Comparison of ENCODE assay signal across 9 mouse cellular contexts in the genomic region with DNA sequence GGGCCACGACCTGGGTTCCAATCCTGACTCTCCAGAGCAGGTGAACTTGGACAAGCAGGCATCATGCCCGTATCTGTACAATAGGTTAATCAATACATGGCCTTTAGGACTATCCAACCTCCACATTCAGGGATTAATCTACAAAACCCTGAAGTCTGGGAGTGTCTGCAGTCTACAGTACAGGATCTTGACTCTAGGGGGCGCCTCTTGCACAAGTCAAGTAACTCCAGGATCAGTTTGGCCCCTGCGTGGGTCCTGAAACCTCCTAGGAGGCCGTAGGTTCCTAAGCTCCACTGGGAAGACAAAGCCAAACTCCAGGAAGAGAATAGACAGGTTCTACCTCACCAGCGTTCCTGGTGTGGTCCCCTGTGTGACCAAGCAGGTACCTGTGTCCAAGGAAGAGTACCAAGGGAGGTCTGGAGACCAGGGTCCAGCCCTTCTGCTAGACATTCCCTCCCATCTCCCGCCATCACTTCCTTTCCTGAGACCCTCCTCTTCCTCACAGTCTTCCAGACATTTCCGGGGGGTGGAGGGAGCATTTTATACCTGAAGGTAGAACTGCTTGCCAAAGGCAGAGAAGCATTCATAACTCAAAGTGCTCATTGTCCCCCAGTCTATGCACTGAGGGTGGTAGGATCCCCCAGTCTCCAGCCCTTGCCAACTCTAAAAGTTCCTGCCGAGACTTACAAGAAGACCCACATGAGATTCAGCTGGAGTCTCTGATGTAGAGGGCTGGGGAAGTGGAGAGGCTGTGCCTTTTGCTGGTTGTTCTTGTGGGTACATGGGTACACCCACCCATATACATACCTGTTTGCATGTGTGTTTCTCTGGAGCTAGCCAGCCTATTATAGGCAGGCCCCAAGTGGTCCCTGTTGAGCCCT. TPM values are rescaled to one million over a fixed set of nuclear protein-coding genes. Genes with fewer than 3 reads are reported as not detected.
DNase-seq lines count a peak whose midpoint lies in the region; ATAC-seq and TF ChIP-seq lines count a peak whose summit lies in the region.
"Had no signal": no experiment of that assay in that cellular context is flagged by ENCODE, and none has a peak within 500 bp of the region (broad histone marks: within the 10 kb centered on the region; RNA-seq: fewer than 3 reads in every experiment).

No protein-coding gene starts in this region.

- no peaks in the 10 kb centered on the region; the same call in 1 of the 2 replicates for H3K27me3 ChIP-seq in forebrain, postnatal 0 days (ENCODE audit: insufficient read depth, low read length)
- no peaks in the 10 kb centered on the region for H3K27me3 ChIP-seq in forebrain, embryonic 14.5 days (replicated peaks; ENCODE audit: control insufficient read depth, insufficient read depth, low read length)
- H3K27me3 ChIP-seq in lung, postnatal 0 days (replicated peaks; ENCODE audit: insufficient read depth, low read length): no peaks in the 10 kb centered on the region; the same call in 1 of the 2 replicates

- H3K9me3 ChIP-seq in forebrain, postnatal 0 days (ENCODE audit: low read length): no peaks in the 10 kb centered on the region
- H3K9me3 ChIP-seq in forebrain, embryonic 14.5 days (replicated peaks; ENCODE audit: control insufficient read depth, low read length): no peaks in the 10 kb centered on the region
- no peaks in the 10 kb centered on the region for H3K9me3 ChIP-seq in lung, postnatal 0 days (ENCODE audit: low read length)

- no peak overlapping the region for H3K9ac ChIP-seq in forebrain, postnatal 0 days
- H3K9ac ChIP-seq in forebrain, embryonic 14.5 days (ENCODE audit: low read length): no peak overlapping the region
- no peak overlapping the region for H3K9ac ChIP-seq in lung, postnatal 0 days (replicated peaks; ENCODE audit: low read depth)

- TF ChIP-seq POLR2A in olfactory bulb, adult 2 months (IDR thresholded peaks at IDR 0.05; ENCODE audit: insufficient read depth, low read depth, low read length): no peak

- TF ChIP-seq CTCF in forebrain, postnatal 0 days (IDR thresholded peaks at IDR 0.05; ENCODE audit: low read depth): peak; percentile 9; the same call in 1 of the 2 replicates
- peak; percentile 57 for TF ChIP-seq CTCF in lung, postnatal 0 days (IDR thresholded peaks at IDR 0.05)
- TF ChIP-seq CTCF in olfactory bulb, adult 2 months (IDR thresholded peaks at IDR 0.05; ENCODE audit: insufficient read depth, low read depth, low read length): 0 out of 2 replicates have a peak, but pooled peaks have one; percentile 26

- no peak overlapping the region for H3K27ac ChIP-seq in forebrain, postnatal 0 days (ENCODE audit: low read depth, low read length)
- H3K27ac ChIP-seq in forebrain, embryonic 14.5 days (ENCODE audit: low read depth, low read length): no peak overlapping the region
- no peak overlapping the region for H3K27ac ChIP-seq in lung, postnatal 0 days (ENCODE audit: low read length)
- H3K27ac ChIP-seq in olfactory bulb, adult 2 months (ENCODE audit: insufficient read depth, low read depth, low read length): no peak overlapping the region

- no peak for ATAC-seq in forebrain, postnatal 0 days
- no peak for ATAC-seq in forebrain, embryonic 14.5 days
- ATAC-seq in lung, postnatal 0 days: no peak

- H3K4me2 ChIP-seq in forebrain, postnatal 0 days (ENCODE audit: low read depth): no peak overlapping the region
- H3K4me2 ChIP-seq in forebrain, embryonic 14.5 days (ENCODE audit: low read length): no peak overlapping the region
- H3K4me2 ChIP-seq in lung, postnatal 0 days (replicated peaks; ENCODE audit: low read depth, low read length): no peak overlapping the region

- no peak for TF ChIP-seq EP300 in lung, postnatal 0 days (IDR thresholded peaks at IDR 0.05)

- H3K36me3 ChIP-seq in forebrain, postnatal 0 days (ENCODE audit: insufficient read depth): no peaks in the 10 kb centered on the region
- 0 out of 2 replicates have a peak, but pooled peaks cover 2% of the 10 kb centered on the region for H3K36me3 ChIP-seq in forebrain, embryonic 14.5 days (ENCODE audit: control insufficient read depth, insufficient read depth, low read length)
- no peaks in the 10 kb centered on the region for H3K36me3 ChIP-seq in lung, postnatal 0 days (ENCODE audit: insufficient read depth, low read length)

- no peaks in the 10 kb centered on the region for H3K4me1 ChIP-seq in forebrain, postnatal 0 days (ENCODE audit: insufficient read depth)
- peaks cover 28% of the 10 kb centered on the region for H3K4me1 ChIP-seq in forebrain, embryonic 14.5 days (ENCODE audit: control insufficient read depth, insufficient read depth, low read length)
- peaks cover 9% of the 10 kb centered on the region for H3K4me1 ChIP-seq in lung, postnatal 0 days (ENCODE audit: insufficient read depth, low read depth, low read length)
- H3K4me1 ChIP-seq in olfactory bulb, adult 2 months (ENCODE audit: control insufficient read depth, insufficient read depth, low read length): peaks cover 51% of the 10 kb centered on the region

- no peak overlapping the region for H3K4me3 ChIP-seq in forebrain, postnatal 0 days (ENCODE audit: low read depth, low read length)
- H3K4me3 ChIP-seq in forebrain, embryonic 14.5 days (ENCODE audit: low read depth, low read length): no peak overlapping the region
- no peak overlapping the region for H3K4me3 ChIP-seq in lung, postnatal 0 days (ENCODE audit: low read depth, low read length)
- no peak overlapping the region for H3K4me3 ChIP-seq in olfactory bulb, adult 2 months (ENCODE audit: insufficient read depth, low read depth, low read length)

- no peak for DNase-seq in forebrain, postnatal 0 days
- no peak for DNase-seq in forebrain, embryonic 14.5 days (ENCODE audit: low spot score)
- DNase-seq in lung, postnatal 0 days (ENCODE audit: low spot score): peak; percentile 40
- no peak for DNase-seq in lung, postnatal 10 days
- DNase-seq in c-Kit-positive CD71-positive TER-119-positive erythroid progenitor cells, embryonic 14.5 days (ENCODE audit: low spot score): peak; percentile 47
- no peak for DNase-seq in urinary bladder, postnatal 25 days (ENCODE audit: low spot score)
- DNase-seq in right cerebral cortex, postnatal 36 days (ENCODE audit: low spot score in 2 of 2): no peak

- WGBS in forebrain, postnatal 0 days: 52% methylated on average over 9 of the region's 9 CpGs
- 62% methylated on average over 9 of the region's 9 CpGs for WGBS in forebrain, embryonic 14.5 days
- 56% methylated on average over 9 of the region's 9 CpGs for WGBS in lung, postnatal 0 days
- WGBS in olfactory bulb, adult 2 months: 70% methylated on average over 9 of the region's 9 CpGs

RNA-seq across cellular contexts. Expression of gene Usp2, which starts 7.8 kb away (rescaled TPM):
- 10.5 and 16.6 TPM in 2 replicates for total RNA-seq in forebrain, postnatal 0 days (2014; rRNA removed)
- polyA plus RNA-seq in forebrain, postnatal 0 days (2015; fragmentation: Nextera tagmentation; extraction: Ambion mirVana): 14.9 and 20.2 TPM in 2 replicates
- 6.9 and 8.2 TPM in 2 replicates for polyA plus RNA-seq in forebrain, embryonic 14.5 days (2014; fragmentation: Nextera tagmentation; extraction: Ambion mirVana)
- polyA plus RNA-seq in lung, postnatal 0 days (2015; fragmentation: Nextera tagmentation; extraction: Ambion mirVana): 11.0 TPM in 2 replicates
- not detected in 2 replicates for polyA plus RNA-seq in olfactory bulb, adult 2 months (2012; ENCODE audit: insufficient read depth, insufficient read length, low replicate concordance, missing spikeins)

RNA-seq across cellular contexts. Expression of gene Mfrp, which starts 26.9 kb away (rescaled TPM):
- total RNA-seq in forebrain, postnatal 0 days (2014; rRNA removed): 0.67 and 1.2 TPM in 2 replicates
- polyA plus RNA-seq in forebrain, postnatal 0 days (2015; fragmentation: Nextera tagmentation; extraction: Ambion mirVana): 0.08 and 0.13 TPM in 2 replicates
- 0.31 TPM in 1 of 2 replicates, not detected in the other for polyA plus RNA-seq in forebrain, embryonic 14.5 days (2014; fragmentation: Nextera tagmentation; extraction: Ambion mirVana)
- polyA plus RNA-seq in lung, postnatal 0 days (2015; fragmentation: Nextera tagmentation; extraction: Ambion mirVana): 0.08 TPM in 1 of 2 replicates, not detected in the other
- not detected in 2 replicates for polyA plus RNA-seq in olfactory bulb, adult 2 months (2012; ENCODE audit: insufficient read depth, insufficient read length, low replicate concordance, missing spikeins)
- total RNA-seq: heart, postnatal 14 days had no signal

RNA-seq across cellular contexts. Expression of gene Thy1, which starts 31.5 kb away (rescaled TPM):
- total RNA-seq in forebrain, postnatal 0 days (2014; rRNA removed): 31.6 and 37.6 TPM in 2 replicates
- polyA plus RNA-seq in forebrain, postnatal 0 days (2015; fragmentation: Nextera tagmentation; extraction: Ambion mirVana): 18.4 and 23.2 TPM in 2 replicates
- polyA plus RNA-seq in forebrain, embryonic 14.5 days (2014; fragmentation: Nextera tagmentation; extraction: Ambion mirVana): 3.6 and 5.0 TPM in 2 replicates
- polyA plus RNA-seq in lung, postnatal 0 days (2015; fragmentation: Nextera tagmentation; extraction: Ambion mirVana): 2.9 and 5.0 TPM in 2 replicates
- 767 and 807 TPM in 2 replicates for polyA plus RNA-seq in olfactory bulb, adult 2 months (2012; ENCODE audit: insufficient read depth, insufficient read length, low replicate concordance, missing spikeins)

RNA-seq across cellular contexts. Expression of gene C1qtnf5, which starts 32.4 kb away (rescaled TPM):
- 17.3 and 18.4 TPM in 2 replicates for total RNA-seq in forebrain, postnatal 0 days (2014; rRNA removed)
- polyA plus RNA-seq in forebrain, postnatal 0 days (2015; fragmentation: Nextera tagmentation; extraction: Ambion mirVana): 8.7 and 9.3 TPM in 2 replicates
- 2.6 and 3.2 TPM in 2 replicates for polyA plus RNA-seq in forebrain, embryonic 14.5 days (2014; fragmentation: Nextera tagmentation; extraction: Ambion mirVana)
- 9.8 and 10.3 TPM in 2 replicates for polyA plus RNA-seq in lung, postnatal 0 days (2015; fragmentation: Nextera tagmentation; extraction: Ambion mirVana)
- not detected in 2 replicates for polyA plus RNA-seq in olfactory bulb, adult 2 months (2012; ENCODE audit: insufficient read depth, insufficient read length, low replicate concordance, missing spikeins)

RNA-seq across cellular contexts. Expression of gene Gm49380, which starts 38.7 kb away (rescaled TPM):
- 0.81 TPM in 1 of 2 replicates, not detected in the other for total RNA-seq in forebrain, postnatal 0 days (2014; rRNA removed)
- 0.11 TPM in 1 of 2 replicates, not detected in the other for polyA plus RNA-seq in forebrain, postnatal 0 days (2015; fragmentation: Nextera tagmentation; extraction: Ambion mirVana)
- polyA plus RNA-seq in forebrain, embryonic 14.5 days (2014; fragmentation: Nextera tagmentation; extraction: Ambion mirVana): 0.11 and 0.16 TPM in 2 replicates
- 0.29 and 0.30 TPM in 2 replicates for polyA plus RNA-seq in lung, postnatal 0 days (2015; fragmentation: Nextera tagmentation; extraction: Ambion mirVana)
- polyA plus RNA-seq in olfactory bulb, adult 2 months (2012; ENCODE audit: insufficient read depth, insufficient read length, low replicate concordance, missing spikeins): not detected in 2 replicates

Comparison
In these comparisons a context has a peak if more than half of its experiments do, and no peak if none do; other contexts are left out.
1. DNase-seq: peak in lung, postnatal 0 days (single experiment) and c-Kit-positive CD71-positive TER-119-positive erythroid progenitor cells, embryonic 14.5 days (single experiment); none in forebrain, postnatal 0 days (single experiment), forebrain, embryonic 14.5 days (single experiment), lung, postnatal 10 days (single experiment), urinary bladder, postnatal 25 days (single experiment) and right cerebral cortex, postnatal 36 days (0 of 2).
2. RNA of gene Thy1, which starts 31.5 kb away (polyA plus RNA-seq): 767 to 807 TPM in olfactory bulb, adult 2 months; 18.4 to 23.2 TPM in forebrain, postnatal 0 days, 3.6 to 5.0 TPM in forebrain, embryonic 14.5 days and 2.9 to 5.0 TPM in lung, postnatal 0 days; every median in the first group is over 10 times any median in the second.
3. Peak in every context shown above with its lines, with median percentiles within 50 percentile points of each other: CTCF ChIP-seq.